Mouse (Mus musculus) spleen, adult 2 months (tissue): ENCODE measurements around the gene D17H6S53E.

ENCODE experiments used
- CTCF ChIP-seq: fragments of 200-500 bp; IDR thresholded peaks from 2 replicates; pipeline ENCODE4 v1.5.1; 2011; ENCODE audit warnings: mild to moderate bottlenecking, inconsistent platforms; ENCODE audit not compliant: insufficient read depth, insufficient read length, insufficient replicate concordance; ENCODE audit errors: extremely low read depth
- POLR2A ChIP-seq: fragments of 200-500 bp; IDR thresholded peaks from 2 replicates; pipeline ENCODE4 v1.6.1; 2011; ENCODE audit warnings: low read depth, low read length, inconsistent platforms

- no peak for TF ChIP-seq POLR2A
- TF ChIP-seq CTCF: no peak
Observed at GRCm38 (mm10) chr17:35147922-35148639, 21.9 kb downstream of the D17H6S53E start.
